8 mouse cellular contexts compared by ENCODE assay signal in the genomic region with DNA sequence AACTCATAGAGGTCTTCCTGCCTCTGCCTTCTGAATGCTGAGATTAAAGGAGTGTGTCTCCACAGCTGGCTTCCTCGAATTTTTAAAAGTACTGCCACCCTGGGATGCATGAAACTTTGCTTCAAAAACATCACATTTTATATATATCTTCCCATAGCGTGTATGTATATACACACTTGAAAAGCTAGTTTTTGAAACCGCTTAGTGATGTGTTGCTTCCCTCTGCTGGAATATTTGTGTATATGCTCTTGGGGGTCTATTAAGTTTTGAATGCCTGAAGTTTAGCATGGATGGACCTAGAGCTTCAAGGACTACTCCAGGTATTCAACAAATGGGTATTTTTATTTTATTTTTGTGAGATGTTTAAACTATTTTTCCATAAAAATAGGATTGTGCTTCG. TPM values are rescaled to one million over a fixed set of nuclear protein-coding genes. Genes with fewer than 3 reads are reported as not detected.
DNase-seq lines count a peak whose midpoint lies in the region; ATAC-seq and TF ChIP-seq lines count a peak whose summit lies in the region.

No protein-coding gene starts in this region.

- WGBS in heart, embryonic 10.5 days = 43% methylated on average over 4 of the region's 4 CpGs

- TF ChIP-seq POLR2A in brain, embryonic 14.5 days (IDR thresholded peaks at IDR 0.05; ENCODE audit: borderline replicate concordance, extremely low read depth, insufficient read depth, insufficient read length, poor library complexity, severe bottlenecking) = no peak

- no peaks in the 10 kb centered on the region for H3K36me3 ChIP-seq in heart, embryonic 10.5 days

- no peaks in the 10 kb centered on the region for H3K4me1 ChIP-seq in heart, embryonic 10.5 days

- H3K27ac ChIP-seq in heart, embryonic 10.5 days = no peak overlapping the region

- H3K9me3 ChIP-seq in heart, embryonic 10.5 days = no peaks in the 10 kb centered on the region

- intact Hi-C loops in left cerebral cortex, postnatal 25 days (cut with DNase I) = loop anchor here (1.0 to 10.0 kb wide), 4 partner anchors 75 to 379 kb away; a partner anchor contains a TSS

- no peaks in the 10 kb centered on the region for H3K27me3 ChIP-seq in heart, embryonic 10.5 days (ENCODE audit: insufficient read depth, poor library complexity, severe bottlenecking)

- DNase-seq in cerebellum, postnatal 10 days = peak; percentile 22 to 38
- DNase-seq in cerebellum, postnatal 4 days (ENCODE audit: low spot score in 2 of 2) = no peak
- peak; percentile 43 to 64 for DNase-seq in left cerebral cortex, postnatal 25 days (ENCODE audit: low spot score in 2 of 2)
- no peak for DNase-seq in left cerebral cortex, adult 8-10 months (ENCODE audit: low spot score in 2 of 2)
- peak; percentile 71 for DNase-seq in brain, embryonic 14.5 days (ENCODE audit: low read depth)
- no peak for DNase-seq in heart, embryonic 10.5 days (ENCODE audit: low spot score)
- no peak for DNase-seq in kidney, postnatal 4 days

- H3K4me3 ChIP-seq in heart, embryonic 10.5 days = no peak overlapping the region

- ATAC-seq in megakaryocyte progenitor cell, adult 5-6 weeks (replicated peaks; ENCODE audit: poor library complexity) = peak; percentile 89

- TF ChIP-seq CTCF in brain, embryonic 14.5 days (IDR thresholded peaks at IDR 0.05; ENCODE audit: borderline replicate concordance, extremely low read depth, insufficient read depth, insufficient read length) = peak; percentile 24; the same call in 1 of the 2 replicates

RNA-seq across cellular contexts. Expression of a gene that starts 14.7 kb away (rescaled TPM):
- total RNA-seq in left cerebral cortex, postnatal 25 days (2021) = 10 to 100 TPM; 31.2 to 31.6 TPM
- 10 to 100 TPM; 24.8 to 30.2 (median 27.4) TPM for total RNA-seq in left cerebral cortex, adult 8-10 months (2022)
- 31.7 and 32.2 TPM in 2 replicates for polyA plus RNA-seq in brain, embryonic 14.5 days (2012; rRNA removed)
- 25.4 and 33.9 TPM in 2 replicates for total RNA-seq in megakaryocyte progenitor cell, adult 5-6 weeks (2015)
- 22.8 and 31.9 TPM in 2 replicates for total RNA-seq in megakaryocyte progenitor cell, adult 5-6 weeks (2017)
- 11.0 and 11.8 TPM in 2 replicates for polyA plus RNA-seq in heart, embryonic 10.5 days (2016; fragmentation: Nextera tagmentation; extraction: Ambion mirVana)

Comparison
In these comparisons a context has a peak if more than half of its experiments do, and no peak if none do; other contexts are left out.
1. DNase-seq: peak in cerebellum, postnatal 10 days (2 of 2), left cerebral cortex, postnatal 25 days (2 of 2) and brain, embryonic 14.5 days (single experiment); none in cerebellum, postnatal 4 days (0 of 2), left cerebral cortex, adult 8-10 months (0 of 2), heart, embryonic 10.5 days (single experiment) and kidney, postnatal 4 days (0 of 2).